Mouse (Mus musculus) lung, postnatal 4 days (tissue): ENCODE measurements around the gene Hirip3.

ENCODE experiments used
- DNase-seq, 2 experiments: peaks; one replicate each; pipeline ENCODE4 v3.0.0; 2021

Gene Hirip3

GRCm38 (mm10) chr7:126861429-126862130, at the start of gene Hirip3:
TSS of gene Hirip3 (plus strand) at chr7:126861972.
- DNase-seq: peak; percentile 96

DNA sequence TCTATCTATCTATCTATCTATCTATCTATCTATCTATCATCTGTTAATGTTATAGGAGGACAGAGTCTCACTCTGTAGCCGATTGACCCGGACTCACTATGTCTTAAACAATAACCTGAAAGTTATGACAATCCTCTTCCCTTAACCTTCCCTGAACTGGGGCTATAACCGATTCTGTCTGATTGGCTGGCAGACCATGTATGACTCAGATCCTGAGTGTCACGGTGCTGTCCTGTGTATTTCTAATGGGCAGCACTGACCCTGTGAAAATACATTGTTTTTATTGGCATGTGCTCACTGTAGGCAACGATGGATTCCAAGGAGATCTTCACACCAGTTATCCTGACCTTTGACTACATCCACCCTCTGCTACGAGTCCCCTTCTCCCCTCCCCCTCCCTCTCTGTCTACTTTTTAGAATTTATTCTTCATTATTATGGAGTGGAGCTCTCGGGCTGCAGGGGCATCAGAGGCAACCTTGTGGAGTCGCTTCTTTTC, 46.0 kb upstream of the Hirip3 start:
- DNase-seq: no peak

GRCm38 (mm10) chr7:126816494-126816893, 45.3 kb upstream of the Hirip3 start:
- DNase-seq: no peak

GRCm38 (mm10) chr7:126817595-126817994, 44.2 kb upstream of the Hirip3 start:
- DNase-seq: no peak

DNA sequence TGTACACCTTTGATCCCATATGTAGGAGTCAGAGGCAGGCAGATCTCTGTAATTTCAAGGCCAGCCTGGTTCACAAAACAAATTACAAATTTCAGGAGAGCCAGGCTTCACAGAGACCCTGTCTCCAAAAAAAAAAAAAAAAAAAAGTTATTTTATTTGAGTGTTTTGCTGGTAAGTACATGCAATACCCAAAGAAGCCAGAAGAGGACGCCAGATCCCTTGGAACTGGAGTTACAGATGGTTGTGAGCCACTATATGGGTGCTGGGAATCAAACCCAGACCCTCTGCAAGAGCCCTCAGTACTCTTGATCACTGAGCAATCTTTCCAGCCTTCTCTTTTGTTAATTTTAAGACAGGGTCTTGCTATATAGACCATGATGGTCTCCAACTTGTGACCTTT, 43.0 kb upstream of the Hirip3 start:
- DNase-seq: no peak

GRCm38 (mm10) chr7:126821835-126822511, 39.8 kb upstream of the Hirip3 start:
- DNase-seq: peak; percentile 66 to 87

- no peak for DNase-seq
Observed at GRCm38 (mm10) chr7:126822741-126823140, 39.0 kb upstream of the Hirip3 start.

DNA sequence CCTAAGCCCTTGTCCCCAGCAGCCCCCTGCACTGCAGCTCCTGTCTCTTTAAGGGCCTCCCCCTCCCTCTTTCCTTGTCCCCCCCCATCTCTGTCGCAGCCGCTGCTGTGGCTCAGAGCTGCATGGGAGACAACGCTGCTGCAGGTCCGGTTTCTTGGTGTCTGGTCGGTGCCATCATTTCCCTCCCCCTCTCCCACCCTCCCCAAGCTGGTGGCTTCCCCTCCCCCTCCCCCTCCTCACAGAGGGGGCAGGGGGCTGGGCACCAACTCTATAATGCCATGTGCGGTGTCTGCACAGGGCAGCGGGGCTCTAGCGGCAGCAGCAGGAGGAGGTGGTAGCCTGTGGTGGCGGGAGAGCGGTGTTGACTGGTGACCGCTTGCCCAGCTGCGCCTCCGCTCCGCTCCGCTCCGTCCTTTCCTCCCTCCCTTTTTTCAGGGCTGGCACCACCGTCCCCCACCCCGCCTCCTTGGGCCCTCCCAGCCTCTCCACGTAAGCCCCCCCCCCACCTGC, 38.5 kb upstream of the Hirip3 start:
- DNase-seq: no peak

- DNase-seq: no peak
Observed at GRCm38 (mm10) chr7:126823940-126824339, 37.8 kb upstream of the Hirip3 start.

- no peak for DNase-seq
Observed at GRCm38 (mm10) chr7:126825403-126825802, 36.4 kb upstream of the Hirip3 start.

- DNase-seq: no peak
Observed at GRCm38 (mm10) chr7:126825952-126826351, 35.8 kb upstream of the Hirip3 start.

- DNase-seq: no peak
Observed at GRCm38 (mm10) chr7:126831539-126831938, 30.2 kb upstream of the Hirip3 start, which contains the start of gene 4930451I11Rik. TSS of gene 4930451I11Rik (minus strand) at chr7:126831639.

DNA sequence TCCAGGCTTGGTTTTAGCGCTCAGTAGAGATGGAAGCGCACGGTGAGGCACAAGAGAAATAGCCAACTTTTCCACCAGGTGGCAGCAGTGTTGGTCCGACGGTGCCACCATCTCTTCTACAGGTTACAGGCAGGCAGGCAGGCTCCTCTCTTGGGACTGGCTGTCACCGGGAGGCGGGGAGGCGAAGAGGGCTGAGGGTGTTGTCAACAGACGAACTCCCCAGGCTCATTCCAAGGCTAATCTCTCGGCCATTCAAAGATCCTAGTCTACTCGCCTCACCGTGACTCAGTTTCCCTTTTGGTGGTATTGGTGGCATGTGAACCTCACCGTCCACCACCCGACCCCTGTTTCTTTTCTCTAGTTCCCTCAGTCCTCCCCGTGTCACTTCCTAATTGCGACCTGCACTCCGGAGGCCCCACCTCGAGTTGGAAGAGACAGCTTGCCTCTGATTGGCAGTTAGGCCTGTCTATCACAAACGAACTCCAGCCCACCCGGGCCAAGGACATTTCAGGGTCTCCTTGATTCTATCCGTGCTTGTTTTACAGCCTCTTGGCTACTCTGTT, 29.7 kb upstream of the Hirip3 start:
- DNase-seq: peak; percentile 78 to 86

- no peak for DNase-seq
Observed at GRCm38 (mm10) chr7:126833294-126833693, 28.5 kb upstream of the Hirip3 start.

- no peak for DNase-seq
Observed at GRCm38 (mm10) chr7:126843276-126843675, 18.5 kb upstream of the Hirip3 start.

- DNase-seq: no peak
Observed at GRCm38 (mm10) chr7:126845516-126845915, 16.3 kb upstream of the Hirip3 start.

DNA sequence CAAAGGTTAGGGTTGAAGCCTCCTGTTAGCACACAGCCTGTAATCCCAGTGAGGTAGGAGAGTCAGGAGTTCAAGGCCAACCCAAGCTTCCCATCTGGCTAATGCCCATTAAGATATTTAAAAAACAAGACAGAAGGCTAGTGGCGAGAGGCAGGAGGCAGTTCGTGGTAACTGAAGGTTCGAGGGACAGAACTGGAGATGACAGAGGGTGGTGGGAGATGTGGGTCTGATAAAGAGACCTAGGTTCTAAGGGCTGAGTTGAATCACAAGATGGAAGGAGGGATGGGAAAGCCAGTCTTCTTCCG, 14.7 kb upstream of the Hirip3 start, which contains the start of gene Doc2a:
Gene Doc2a (plus strand): TSS at position 301 of the 305 bp plus-strand sequence.
- no peak for DNase-seq

DNA sequence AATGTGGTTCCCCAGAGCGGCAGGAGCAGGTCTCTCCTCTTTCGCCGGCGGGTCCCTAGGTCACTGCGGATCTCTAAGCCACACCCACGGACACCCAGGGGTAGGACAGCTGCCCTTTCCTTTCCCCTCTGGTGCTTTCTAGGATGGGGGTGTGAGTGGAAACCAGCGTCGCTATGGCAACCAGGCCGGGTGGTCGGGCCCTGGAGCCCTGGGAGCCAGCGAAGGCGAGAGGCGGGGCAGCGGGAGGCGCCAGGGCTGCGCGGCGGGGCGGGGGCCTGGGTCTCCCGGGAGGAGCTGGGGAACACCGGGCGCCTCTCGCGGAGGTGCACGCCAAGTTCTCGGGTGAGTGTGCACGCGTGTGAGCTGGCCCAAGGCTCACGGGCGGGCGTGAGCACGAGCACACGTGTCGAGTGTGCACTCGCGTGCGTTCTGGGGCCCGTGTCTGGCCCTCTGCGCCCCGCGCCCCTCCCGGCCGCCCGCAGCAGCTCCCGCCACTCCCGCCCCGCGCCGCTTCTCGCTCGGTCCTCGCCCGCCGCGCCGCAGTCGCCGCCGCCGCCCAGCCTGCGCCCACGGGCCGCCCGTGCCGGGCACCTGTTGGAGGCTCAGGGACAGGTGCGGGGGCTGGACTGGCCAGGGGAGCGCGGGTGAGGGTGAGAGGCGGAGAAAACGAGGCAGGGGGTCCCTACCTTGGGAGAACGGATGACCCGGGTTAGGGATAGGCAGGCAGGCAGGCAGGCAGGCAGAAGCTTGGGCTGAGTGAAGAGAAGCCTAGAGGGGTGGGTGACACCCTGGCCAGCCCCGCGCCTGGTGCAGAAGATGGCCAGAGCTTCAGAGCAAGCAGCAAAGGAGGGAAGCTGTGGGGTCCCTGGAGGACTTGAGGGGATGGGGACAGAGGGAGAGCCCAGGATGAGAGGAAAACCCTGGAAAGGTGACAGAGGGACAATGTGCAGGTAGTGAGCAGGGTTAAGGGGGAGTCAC, 14.1 kb upstream of the Hirip3 start:
- no peak for DNase-seq

- no peak for DNase-seq
Observed at GRCm38 (mm10) chr7:126848794-126849193, 13.0 kb upstream of the Hirip3 start.

DNA sequence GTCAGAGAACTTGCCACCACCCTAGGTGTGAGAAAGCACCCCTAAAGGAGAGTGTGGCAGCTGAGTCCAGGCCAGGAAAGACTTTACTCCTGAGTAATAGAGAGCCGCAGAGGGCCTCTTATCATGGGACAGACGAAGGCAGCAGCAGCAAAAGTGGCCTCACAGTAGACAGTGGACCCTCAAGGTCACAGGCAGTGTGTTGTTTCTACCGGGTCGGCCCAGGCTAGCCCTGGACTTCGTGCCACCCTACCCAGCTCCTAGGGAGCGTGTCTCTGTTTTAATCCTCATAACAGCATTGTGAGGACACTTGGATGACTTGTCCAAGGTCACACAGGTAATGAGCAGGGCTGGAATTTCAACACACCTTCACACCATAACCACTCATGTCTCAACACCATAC, 11.6 kb upstream of the Hirip3 start:
- no peak for DNase-seq

DNA sequence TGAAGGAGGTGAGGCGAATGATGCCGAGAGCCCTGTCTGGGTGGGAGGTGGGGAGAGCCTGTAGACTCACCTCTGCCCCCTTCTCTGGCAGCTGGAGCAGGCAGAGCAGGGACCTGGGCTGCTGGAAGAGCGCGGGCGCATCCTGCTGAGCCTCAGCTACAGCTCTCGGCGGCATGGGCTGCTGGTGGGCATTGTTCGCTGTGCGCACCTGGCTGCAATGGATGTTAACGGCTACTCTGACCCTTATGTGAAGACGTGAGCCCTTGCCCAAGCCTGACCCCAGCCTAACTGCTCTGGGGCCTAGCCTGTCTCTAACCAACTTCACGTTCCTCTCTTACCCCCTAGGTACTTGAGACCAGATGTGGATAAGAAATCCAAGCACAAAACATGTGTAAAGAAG, 10.6 kb upstream of the Hirip3 start:
- peak in 1 of 2 experiments; percentile 19 for DNase-seq

GRCm38 (mm10) chr7:126853454-126853853, 8.3 kb upstream of the Hirip3 start:
- peak in 1 of 2 experiments; percentile 36 for DNase-seq

DNA sequence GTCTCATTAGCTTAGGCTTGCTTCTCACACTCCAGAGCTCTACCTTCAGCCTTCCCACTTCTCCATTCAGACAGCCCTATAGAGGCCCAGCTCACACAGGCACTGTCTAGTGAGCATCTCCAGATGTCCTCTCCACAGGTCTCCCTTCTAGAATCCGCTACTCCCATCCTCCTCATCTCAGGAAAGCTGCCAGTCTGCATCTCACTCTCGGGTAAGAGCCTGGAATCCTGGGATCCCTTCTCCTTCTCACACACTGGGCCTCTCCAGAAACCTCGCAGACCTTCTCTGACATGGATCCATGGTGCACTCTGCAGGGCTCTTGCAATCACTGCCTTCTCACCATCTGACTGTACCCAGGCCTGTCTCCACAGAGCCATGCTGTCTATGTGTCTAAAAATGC, 6.1 kb upstream of the Hirip3 start:
- no peak for DNase-seq
